Mouse (Mus musculus): ENCODE measurements at regions not wholly inside any gene's neighbourhood (a gene's known extent, or its start where the extent isn't known, plus 50 kb on each side); places are given as distances from the start of the nearest gene placed in this dataset.

DNA sequence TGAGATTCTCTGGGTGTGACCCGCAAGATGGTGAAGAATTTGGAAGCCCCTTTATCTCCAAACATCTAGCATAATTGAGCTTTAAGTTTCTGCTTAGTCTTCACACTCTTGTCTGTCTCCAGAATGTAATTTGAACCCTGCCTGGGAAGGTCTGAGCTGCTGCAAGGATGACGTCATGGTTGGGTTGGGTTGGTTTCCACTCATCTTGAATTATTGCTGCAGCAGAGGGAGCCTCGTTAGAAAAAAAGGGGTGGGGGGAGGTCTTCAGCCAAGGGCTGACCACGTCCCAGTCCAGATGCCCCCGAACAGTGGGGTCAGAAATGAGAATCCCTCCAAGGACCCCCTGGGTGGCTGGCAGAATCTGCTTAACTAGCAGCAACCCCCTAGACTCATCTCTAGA, 158.1 kb upstream of the Sox11 start:
- no peak for DNase-seq (ENCODE audit: low spot score in 2 of 2)

- no peak for DNase-seq (ENCODE audit: low spot score in 2 of 2)
Observed at GRCm38 (mm10) chr12:27499276-27499675, 156.9 kb upstream of the Sox11 start.

DNA sequence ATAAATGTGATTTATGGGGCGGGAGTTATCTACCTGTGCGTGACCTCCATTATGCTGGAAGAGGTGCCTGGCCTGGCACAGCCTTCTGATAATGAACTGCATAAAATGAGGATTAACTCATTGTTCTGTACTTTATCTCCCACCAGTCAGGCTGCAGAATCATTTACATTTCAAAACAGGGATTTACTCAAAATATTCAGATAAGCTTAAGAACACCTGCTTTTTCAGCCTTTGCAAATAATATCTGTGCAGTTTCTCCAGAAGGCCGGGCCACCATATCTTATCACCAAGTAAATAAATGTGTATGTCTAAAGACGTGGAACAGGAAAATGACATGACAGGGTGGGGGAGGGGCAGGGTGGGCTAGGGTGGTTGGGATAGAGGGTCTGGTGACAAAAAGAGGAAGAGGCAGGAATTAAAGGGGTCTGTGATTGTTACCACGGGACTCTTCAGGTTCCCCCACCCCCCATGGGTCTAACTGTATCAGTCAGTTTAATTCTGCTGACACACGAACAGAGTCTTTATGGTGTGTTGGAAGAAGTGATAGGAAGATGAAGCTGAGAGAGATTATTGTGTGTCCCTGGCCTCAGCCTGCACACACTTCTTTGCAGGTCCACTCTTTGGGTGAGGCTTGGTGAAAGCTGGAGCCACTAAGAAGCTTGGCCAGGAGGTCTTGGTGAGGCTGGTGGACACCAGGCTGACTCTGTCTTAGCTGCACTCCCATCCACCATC, 154.6 kb upstream of the Sox11 start:
- no peak for DNase-seq (ENCODE audit: low spot score in 2 of 2)

DNA sequence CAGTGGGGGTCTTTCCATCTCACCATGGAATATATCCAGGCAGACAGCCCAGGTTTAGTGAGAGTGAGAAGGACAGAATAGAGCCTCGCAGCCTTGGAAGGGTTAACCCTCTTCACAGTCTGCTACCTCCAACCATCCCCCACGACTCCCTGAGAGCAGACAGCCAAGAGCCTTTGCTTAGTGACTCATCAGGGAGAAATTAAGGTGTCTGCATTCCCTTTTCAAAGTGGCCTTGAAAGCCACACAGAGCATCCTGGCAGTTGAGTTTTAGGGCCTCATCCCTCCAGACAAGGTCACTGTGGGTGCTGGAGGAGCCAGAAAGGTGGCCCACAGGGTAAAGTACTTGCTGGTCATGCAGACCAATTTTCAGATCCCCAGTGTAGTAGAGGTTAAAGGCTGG, 149.9 kb upstream of the Sox11 start:
- no peak for DNase-seq (ENCODE audit: low spot score in 2 of 2)

DNA sequence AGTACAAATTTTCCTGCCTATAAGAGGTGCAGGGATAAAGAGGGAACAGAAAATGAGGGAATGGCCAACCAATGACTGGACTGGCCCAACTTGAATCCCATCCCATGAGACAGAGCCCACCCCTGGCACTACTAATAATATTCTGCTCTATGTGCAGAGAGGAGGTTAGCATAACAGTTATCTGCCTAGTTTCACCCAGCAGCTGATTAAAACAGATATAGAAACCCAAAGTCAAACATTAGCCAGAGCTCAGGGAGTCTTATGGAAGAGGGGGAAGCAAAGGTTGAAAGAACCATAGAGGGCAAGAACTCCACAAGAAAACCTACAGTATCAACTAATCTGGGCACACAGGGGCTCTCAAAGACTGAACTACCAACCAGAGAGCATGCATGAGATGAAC, 138.9 kb upstream of the Sox11 start:
- DNase-seq (ENCODE audit: low spot score in 2 of 2), result no peak

DNA sequence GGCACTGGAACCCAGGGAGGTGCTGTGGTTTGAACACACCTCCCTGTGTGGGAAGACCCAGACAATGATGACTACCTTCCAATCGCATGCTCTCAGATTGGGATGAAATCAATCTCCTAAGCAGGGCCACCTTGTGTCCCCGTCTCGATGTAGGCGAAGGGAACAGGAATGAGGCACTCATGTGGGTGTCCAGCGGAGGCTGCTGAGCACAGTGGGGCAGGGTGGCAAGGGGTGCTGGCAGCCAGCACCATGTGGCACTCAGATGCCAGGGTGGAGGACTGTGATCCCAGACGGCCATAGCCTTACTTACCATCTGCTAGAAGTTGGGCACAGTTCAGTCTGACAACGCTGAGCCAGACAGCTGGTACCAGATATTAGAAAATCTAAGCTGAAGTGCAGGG, 137.2 kb upstream of the Sox11 start:
- DNase-seq (ENCODE audit: low spot score in 2 of 2), result no peak

DNA sequence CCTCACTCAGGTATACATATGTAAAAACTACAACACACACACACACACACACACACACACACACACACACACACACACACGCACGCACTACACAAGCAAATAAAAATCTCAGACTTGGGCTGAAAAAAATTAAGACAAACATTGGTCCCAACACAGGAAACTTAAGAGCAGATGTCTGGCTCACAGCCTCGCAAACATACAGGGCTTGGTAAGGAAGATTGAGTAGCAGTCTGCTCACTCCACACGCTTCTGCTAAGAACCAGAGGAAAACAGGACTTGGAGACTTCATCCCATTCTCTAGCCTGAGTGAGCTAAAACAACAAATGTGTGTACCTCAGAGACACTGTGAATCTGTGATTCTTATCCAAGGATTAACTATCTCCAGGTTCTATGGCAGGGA, 132.3 kb upstream of the Sox11 start:
- DNase-seq (ENCODE audit: low spot score in 2 of 2), result no peak

GRCm38 (mm10) chr12:27471557-27471956, 129.2 kb upstream of the Sox11 start:
- no peak for DNase-seq (ENCODE audit: low spot score in 2 of 2)

DNA sequence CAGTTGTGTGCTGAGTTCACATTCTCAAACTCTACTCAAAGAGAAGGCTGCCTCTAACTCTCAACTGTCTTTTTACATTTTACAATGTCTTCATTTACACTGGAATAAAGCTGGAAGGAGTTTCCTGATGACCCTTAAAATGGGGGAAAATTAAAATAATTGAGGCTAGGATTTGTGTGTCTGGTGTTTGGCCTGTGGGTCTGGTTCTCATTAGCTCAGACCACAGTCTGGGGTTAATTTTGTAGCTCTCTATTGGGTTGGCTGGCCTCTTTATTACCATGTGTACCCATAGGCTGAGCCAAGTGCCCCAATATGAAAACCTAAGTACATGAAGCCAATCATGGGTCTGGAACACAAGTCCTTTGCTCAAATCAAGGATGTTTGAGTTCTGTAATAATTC, 128.0 kb upstream of the Sox11 start:
- no peak for DNase-seq (ENCODE audit: low spot score in 2 of 2)

DNA sequence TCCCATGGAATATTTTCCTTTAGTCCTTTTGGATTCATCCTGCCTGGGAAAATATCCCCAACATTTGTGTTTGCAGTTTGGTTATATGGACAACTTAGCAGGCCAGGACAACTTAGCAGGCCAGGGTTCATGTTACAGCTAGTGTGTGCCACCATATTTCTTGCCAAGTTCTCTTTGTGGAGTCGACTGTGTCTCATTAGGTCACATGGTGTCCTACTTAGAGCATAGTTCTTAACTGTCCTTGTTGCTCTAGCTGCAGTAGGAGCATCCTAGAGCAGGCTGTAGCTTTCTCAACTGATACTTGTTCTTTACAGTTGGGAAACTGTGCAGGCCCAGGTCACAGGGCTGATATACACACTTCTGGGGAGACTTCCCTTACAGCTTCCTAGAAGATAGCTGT, 126.4 kb upstream of the Sox11 start:
- no peak for DNase-seq (ENCODE audit: low spot score in 2 of 2)

- DNase-seq (ENCODE audit: low spot score in 2 of 2), result no peak
Observed at GRCm38 (mm10) chr12:27468141-27468540, 125.8 kb upstream of the Sox11 start.

DNA sequence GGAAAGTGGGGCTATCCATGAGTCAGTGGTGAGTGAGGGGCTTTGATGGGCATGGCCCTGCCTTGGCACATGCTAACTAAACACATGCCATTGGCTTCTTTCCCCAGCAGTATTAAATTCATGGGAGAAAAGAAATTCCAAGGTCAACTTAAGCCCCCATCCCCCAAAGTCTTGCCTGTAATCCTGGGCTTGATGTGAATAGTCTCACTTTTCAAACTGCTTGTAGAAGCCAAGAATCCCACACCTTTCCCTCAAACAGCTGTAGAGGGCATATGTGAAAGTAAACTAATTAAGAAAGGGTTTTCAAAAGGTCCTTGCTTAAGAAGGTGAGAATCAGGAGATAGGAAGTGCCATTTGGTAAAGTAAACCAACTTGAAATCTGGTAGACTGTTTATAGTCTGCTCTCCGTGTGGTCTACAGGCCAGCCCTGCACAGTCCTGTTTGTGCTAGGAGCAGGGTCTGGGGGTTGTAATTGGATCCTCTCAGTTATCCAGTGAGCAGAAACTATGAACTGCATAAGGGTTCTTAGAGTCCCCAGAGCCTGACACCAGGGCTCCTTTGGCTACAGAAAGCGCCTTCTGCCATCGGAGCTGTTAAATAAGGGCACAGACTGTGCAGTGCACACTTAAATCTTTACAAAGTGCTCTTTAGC, 123.3 kb upstream of the Sox11 start:
- no peak for DNase-seq (ENCODE audit: low spot score in 2 of 2)

GRCm38 (mm10) chr12:27458674-27459073, 116.3 kb upstream of the Sox11 start:
- DNase-seq (ENCODE audit: low spot score in 2 of 2), result no peak

DNA sequence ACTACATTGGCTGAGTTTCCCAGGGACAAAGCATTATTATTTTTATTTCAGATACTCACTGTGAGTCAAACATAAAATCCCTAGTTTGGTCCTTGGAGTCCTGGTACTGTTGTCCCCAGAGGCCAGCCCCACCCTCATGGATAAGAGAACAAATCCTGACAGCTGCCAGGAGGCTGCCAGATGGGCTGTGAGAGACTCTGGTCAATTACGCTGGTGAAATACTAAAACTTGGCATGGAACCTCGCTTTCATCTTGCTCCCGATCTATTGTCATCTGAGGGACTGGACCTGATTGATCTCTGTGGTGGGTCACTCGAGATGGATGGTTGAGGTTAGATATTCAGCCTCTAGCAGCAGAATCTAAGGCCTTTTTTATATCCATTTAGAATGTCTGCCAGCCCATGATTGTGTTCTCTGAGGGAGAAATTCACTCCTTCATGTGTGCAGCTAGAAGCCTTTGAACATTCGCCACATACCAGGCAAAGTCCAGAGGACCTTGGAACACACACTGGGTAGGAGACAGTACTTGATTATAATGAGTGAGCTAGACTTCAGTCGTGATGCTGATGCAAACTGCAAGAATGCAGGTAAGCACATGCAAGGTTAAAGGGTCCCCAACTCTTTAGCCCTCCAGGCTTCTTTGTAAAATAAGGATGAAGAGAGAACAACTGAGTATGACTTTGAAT, 95.4 kb upstream of the Sox11 start:
- DNase-seq (ENCODE audit: low spot score in 2 of 2), result no peak

DNA sequence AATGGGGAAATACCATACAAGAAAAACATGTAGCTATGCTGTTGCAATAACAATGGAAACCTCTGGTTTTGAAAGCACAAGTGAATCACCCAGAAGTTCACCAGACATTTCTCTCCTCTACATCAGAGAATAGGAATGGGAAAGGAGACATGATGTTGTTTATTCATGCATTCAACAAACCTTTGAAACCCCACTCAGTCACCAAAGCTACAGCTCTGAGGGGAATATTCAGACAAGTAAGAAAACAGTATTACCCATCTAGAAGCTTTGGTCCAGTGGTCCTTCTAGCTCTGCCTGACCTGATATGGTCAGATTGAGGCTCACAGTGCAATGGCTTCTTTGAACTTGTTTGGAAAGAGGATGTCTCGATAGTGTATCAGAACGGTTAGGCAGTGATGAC, 89.0 kb upstream of the Sox11 start:
- DNase-seq (ENCODE audit: low spot score in 2 of 2), result no peak

DNA sequence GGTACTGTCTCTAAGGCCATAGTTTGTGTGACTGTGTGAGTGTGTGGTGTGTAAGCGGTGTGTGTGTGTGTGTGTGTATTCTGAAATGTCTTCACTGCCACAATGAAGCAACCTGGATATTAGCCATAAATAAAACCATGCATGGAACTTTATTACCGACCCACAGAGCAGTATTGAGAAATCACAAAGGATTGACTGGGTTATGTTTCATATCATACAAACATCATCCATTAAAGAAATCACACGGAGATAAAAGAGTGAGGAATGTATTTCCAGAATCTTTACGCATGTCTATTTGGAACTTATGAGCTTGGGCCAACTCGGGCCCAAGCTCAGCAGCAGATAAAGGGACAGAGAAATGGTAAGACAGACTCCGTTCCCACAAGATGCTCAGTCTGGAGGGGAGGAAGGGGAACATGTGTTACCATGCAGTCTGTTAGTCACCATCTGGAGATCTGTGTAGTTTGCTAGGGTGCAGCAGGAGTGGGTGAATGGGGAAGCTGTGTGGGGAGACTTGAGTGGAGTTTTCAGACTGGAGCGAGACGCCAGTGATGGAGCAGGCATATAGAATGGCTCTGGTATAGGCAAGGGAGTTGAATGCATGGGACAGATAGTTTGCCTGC, 75.1 kb upstream of the Sox11 start:
- DNase-seq (ENCODE audit: low spot score in 2 of 2), result peak; percentile 1 to 24

DNA sequence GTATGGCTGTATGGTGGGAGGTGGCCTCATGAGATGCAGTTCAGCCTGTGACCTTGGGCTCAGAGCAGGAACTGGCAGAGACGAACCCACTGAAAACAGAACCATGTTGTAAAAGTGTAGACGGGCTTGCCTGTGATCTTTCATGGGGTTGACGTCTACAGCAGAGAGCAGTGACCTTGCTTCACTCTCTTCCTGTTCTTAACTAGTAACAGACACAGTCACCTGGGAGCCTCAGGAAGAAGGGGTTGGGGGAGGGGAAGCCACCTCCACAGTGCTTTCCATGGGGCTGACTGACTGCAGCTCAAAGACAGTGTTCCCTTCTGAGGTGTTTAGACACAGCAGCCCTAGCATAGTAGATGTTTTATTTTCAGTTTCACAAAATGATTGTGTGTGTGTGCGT, 68.2 kb upstream of the Sox11 start:
- DNase-seq (ENCODE audit: low spot score in 2 of 2), result no peak

DNA sequence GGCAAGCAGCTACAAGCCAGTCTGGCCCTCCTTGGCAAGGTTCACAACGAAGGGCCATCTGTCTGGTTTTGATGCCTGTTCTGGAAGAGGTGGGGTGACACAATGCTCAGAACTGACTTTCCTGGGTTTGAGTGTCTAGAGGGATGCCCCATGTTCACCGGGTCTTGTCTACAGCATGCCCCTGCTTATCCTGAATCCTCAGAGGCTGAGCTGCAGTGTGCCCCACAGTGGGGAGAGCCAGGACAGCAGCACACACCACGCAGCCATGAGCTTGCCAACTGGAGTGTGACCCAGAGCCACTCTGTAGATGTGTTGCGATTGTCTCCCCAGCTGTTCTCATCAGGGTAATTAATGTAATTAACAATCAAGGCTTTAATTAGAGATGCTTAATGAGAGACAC, 66.1 kb upstream of the Sox11 start:
- no peak for DNase-seq (ENCODE audit: low spot score in 2 of 2)

GRCm38 (mm10) chr12:27399392-27399791, 57.0 kb upstream of the Sox11 start:
- DNase-seq (ENCODE audit: low spot score in 2 of 2), result no peak

All from left cerebral cortex, adult 8-10 months (tissue).